Mouse (Mus musculus): ENCODE measurements at regions not wholly inside any gene's neighbourhood (a gene's known extent, or its start where the extent isn't known, plus 50 kb on each side); places are given as distances from the start of the nearest gene placed in this dataset.

- no peak overlapping the region for H3K4me2 ChIP-seq (ENCODE audit: low read length)
- H3K4me1 ChIP-seq (ENCODE audit: control insufficient read depth, insufficient read depth, low read length): peaks cover 7% of the 10 kb centered on the region
- no peaks in the 10 kb centered on the region for H3K9me3 ChIP-seq (replicated peaks; ENCODE audit: control insufficient read depth, low read length)
- 98% methylated on average over 2 of the region's 2 CpGs for WGBS
- ATAC-seq: no peak
- H3K9ac ChIP-seq (ENCODE audit: low read length): no peak overlapping the region
- no peaks in the 10 kb centered on the region for H3K27me3 ChIP-seq (replicated peaks; ENCODE audit: control insufficient read depth, insufficient read depth, low read length)
- no peak overlapping the region for H3K4me3 ChIP-seq (ENCODE audit: low read depth, low read length)
- H3K27ac ChIP-seq (ENCODE audit: low read depth, low read length): no peak overlapping the region
- no peak for DNase-seq (ENCODE audit: low spot score)
- H3K36me3 ChIP-seq (ENCODE audit: control insufficient read depth, insufficient read depth, low read length): no peaks in the 10 kb centered on the region
Measured at GRCm38 (mm10) chr4:54793857-54794256, 151.0 kb upstream of the Zfp462 start.

- no peak overlapping the region for H3K27ac ChIP-seq (ENCODE audit: low read depth, low read length)
Measured at GRCm38 (mm10) chr4:54795246-54795645, 149.6 kb upstream of the Zfp462 start.

GRCm38 (mm10) chr4:54798523-54798922 is 146.3 kb upstream of the Zfp462 start:
- ATAC-seq: no peak
- no peak for DNase-seq (ENCODE audit: low spot score)
- 90% methylated on average over 5 of the region's 5 CpGs for WGBS
- 0 out of 2 replicates have a peak, but pooled peaks cover 3% of the 10 kb centered on the region for H3K4me1 ChIP-seq (ENCODE audit: control insufficient read depth, insufficient read depth, low read length)
- no peak overlapping the region for H3K27ac ChIP-seq (ENCODE audit: low read depth, low read length)
- H3K9ac ChIP-seq (ENCODE audit: low read length): no peak overlapping the region
- H3K36me3 ChIP-seq (ENCODE audit: control insufficient read depth, insufficient read depth, low read length): no peaks in the 10 kb centered on the region
- H3K9me3 ChIP-seq (replicated peaks; ENCODE audit: control insufficient read depth, low read length): no peaks in the 10 kb centered on the region
- H3K27me3 ChIP-seq (replicated peaks; ENCODE audit: control insufficient read depth, insufficient read depth, low read length): no peaks in the 10 kb centered on the region
- H3K4me2 ChIP-seq (ENCODE audit: low read length): no peak overlapping the region
- H3K4me3 ChIP-seq (ENCODE audit: low read depth, low read length): no peak overlapping the region

More at GRCm38 (mm10) chr4:54795246-54795645, 149.6 kb upstream of the Zfp462 start:
- no peak for DNase-seq (ENCODE audit: low spot score)
- H3K9me3 ChIP-seq (replicated peaks; ENCODE audit: control insufficient read depth, low read length): no peaks in the 10 kb centered on the region
- H3K36me3 ChIP-seq (ENCODE audit: control insufficient read depth, insufficient read depth, low read length): no peaks in the 10 kb centered on the region
- ATAC-seq: peak; percentile 40; the same call in 1 of the 2 replicates
- no peak overlapping the region for H3K4me2 ChIP-seq (ENCODE audit: low read length)
- 37% methylated on average over 3 of the region's 3 CpGs for WGBS
- H3K9ac ChIP-seq (ENCODE audit: low read length): no peak overlapping the region
- no peak overlapping the region for H3K4me3 ChIP-seq (ENCODE audit: low read depth, low read length)
- no peaks in the 10 kb centered on the region for H3K27me3 ChIP-seq (replicated peaks; ENCODE audit: control insufficient read depth, insufficient read depth, low read length)
- H3K4me1 ChIP-seq (ENCODE audit: control insufficient read depth, insufficient read depth, low read length): peaks cover 7% of the 10 kb centered on the region

- Histone ChIP-seq H3K27ac (ENCODE audit: low read depth, low read length) (no peak overlapping the region), H3K4me2 (ENCODE audit: low read length) (no peak overlapping the region), H3K4me1 (ENCODE audit: control insufficient read depth, insufficient read depth, low read length) (0 out of 2 replicates have a peak, but pooled peaks cover 3% of the 10 kb centered on the region), H3K36me3 (ENCODE audit: control insufficient read depth, insufficient read depth, low read length) (no peaks in the 10 kb centered on the region), H3K9ac (ENCODE audit: low read length) (no peak overlapping the region), H3K27me3 (replicated peaks; ENCODE audit: control insufficient read depth, insufficient read depth, low read length) (no peaks in the 10 kb centered on the region), H3K4me3 (ENCODE audit: low read depth, low read length) (no peak overlapping the region), H3K9me3 (replicated peaks; ENCODE audit: control insufficient read depth, low read length) (no peaks in the 10 kb centered on the region)
- WGBS: 60% methylated on average over 3 of the region's 3 CpGs
- no peak for DNase-seq (ENCODE audit: low spot score)
- ATAC-seq: no peak
Measured at GRCm38 (mm10) chr4:54811163-54811562, 133.7 kb upstream of the Zfp462 start.

- H3K27me3 ChIP-seq (replicated peaks; ENCODE audit: control insufficient read depth, insufficient read depth, low read length): no peaks in the 10 kb centered on the region
- H3K4me2 ChIP-seq (ENCODE audit: low read length): no peak overlapping the region
- DNase-seq (ENCODE audit: low spot score): peak; percentile 75
- no peaks in the 10 kb centered on the region for H3K36me3 ChIP-seq (ENCODE audit: control insufficient read depth, insufficient read depth, low read length)
- no peak overlapping the region for H3K4me3 ChIP-seq (ENCODE audit: low read depth, low read length)
- 5% methylated on average over 10 of the region's 10 CpGs for WGBS
- no peaks in the 10 kb centered on the region for H3K9me3 ChIP-seq (replicated peaks; ENCODE audit: control insufficient read depth, low read length)
- peak overlapping the region; percentile 33; the same call in 1 of the 2 replicates for H3K27ac ChIP-seq (ENCODE audit: low read depth, low read length)
- ATAC-seq: peak; percentile 71
- H3K9ac ChIP-seq (ENCODE audit: low read length): no peak overlapping the region
- H3K4me1 ChIP-seq (ENCODE audit: control insufficient read depth, insufficient read depth, low read length): 0 out of 2 replicates have a peak, but pooled peaks cover 3% of the 10 kb centered on the region
Measured at GRCm38 (mm10) chr4:54812740-54813634, 131.9 kb upstream of the Zfp462 start.

GRCm38 (mm10) chr4:54837326-54837725 is 107.5 kb upstream of the Zfp462 start:
- Histone ChIP-seq H3K27ac (ENCODE audit: low read depth, low read length) (no peak overlapping the region), H3K4me3 (ENCODE audit: low read depth, low read length) (no peak overlapping the region), H3K4me1 (ENCODE audit: control insufficient read depth, insufficient read depth, low read length) (peaks cover 6% of the 10 kb centered on the region), H3K36me3 (ENCODE audit: control insufficient read depth, insufficient read depth, low read length) (no peaks in the 10 kb centered on the region), H3K9me3 (replicated peaks; ENCODE audit: control insufficient read depth, low read length) (no peaks in the 10 kb centered on the region), H3K9ac (ENCODE audit: low read length) (no peak overlapping the region), H3K4me2 (ENCODE audit: low read length) (no peak overlapping the region), H3K27me3 (replicated peaks; ENCODE audit: control insufficient read depth, insufficient read depth, low read length) (no peaks in the 10 kb centered on the region)
- DNase-seq (ENCODE audit: low spot score): peak; percentile 30
- WGBS: 65% methylated on average over 2 of the region's 2 CpGs
- no peak for ATAC-seq

GRCm38 (mm10) chr4:54838111-54838510 is 106.7 kb upstream of the Zfp462 start:
- H3K4me1 ChIP-seq (ENCODE audit: control insufficient read depth, insufficient read depth, low read length): peaks cover 6% of the 10 kb centered on the region
- DNase-seq (ENCODE audit: low spot score) (no peak), ATAC-seq (no peak)
- no peak overlapping the region for H3K27ac ChIP-seq (ENCODE audit: low read depth, low read length)
- H3K4me2 ChIP-seq (ENCODE audit: low read length): no peak overlapping the region
- no peak overlapping the region for H3K9ac ChIP-seq (ENCODE audit: low read length)
- H3K4me3 ChIP-seq (ENCODE audit: low read depth, low read length): no peak overlapping the region
- H3K36me3 ChIP-seq (ENCODE audit: control insufficient read depth, insufficient read depth, low read length): no peaks in the 10 kb centered on the region
- H3K27me3 ChIP-seq (replicated peaks; ENCODE audit: control insufficient read depth, insufficient read depth, low read length): no peaks in the 10 kb centered on the region
- 15% methylated on average over 5 of the region's 5 CpGs for WGBS
- no peaks in the 10 kb centered on the region for H3K9me3 ChIP-seq (replicated peaks; ENCODE audit: control insufficient read depth, low read length)

GRCm38 (mm10) chr4:54838794-54839193 is 106.1 kb upstream of the Zfp462 start:
- Histone ChIP-seq H3K4me3 (ENCODE audit: low read depth, low read length) (no peak overlapping the region), H3K9me3 (replicated peaks; ENCODE audit: control insufficient read depth, low read length) (no peaks in the 10 kb centered on the region), H3K36me3 (ENCODE audit: control insufficient read depth, insufficient read depth, low read length) (no peaks in the 10 kb centered on the region), H3K4me2 (ENCODE audit: low read length) (no peak overlapping the region), H3K27me3 (replicated peaks; ENCODE audit: control insufficient read depth, insufficient read depth, low read length) (no peaks in the 10 kb centered on the region), H3K4me1 (ENCODE audit: control insufficient read depth, insufficient read depth, low read length) (peaks cover 6% of the 10 kb centered on the region), H3K27ac (ENCODE audit: low read depth, low read length) (no peak overlapping the region), H3K9ac (ENCODE audit: low read length) (no peak overlapping the region)
- 31% methylated on average over 3 of the region's 3 CpGs for WGBS
- DNase-seq (ENCODE audit: low spot score): peak; percentile 7
- no peak for ATAC-seq
